Mouse (Mus musculus) skeletal muscle tissue, adult 2 months (tissue): ENCODE data around the gene Pex5l.

Source experiments
- DNase-seq: peaks from one replicate; pipeline ENCODE4 v3.0.0-alpha.2; 2012; ENCODE audit warnings: low read depth, low spot score

Pex5l gene

GRCm38 (mm10) chr3:33063590-33063989 is 79.5 kb downstream of the Pex5l start:
- no peak for DNase-seq

- DNase-seq = no peak
Measured at GRCm38 (mm10) chr3:33061428-33061827, 81.6 kb downstream of the Pex5l start.

- no peak for DNase-seq
Measured at GRCm38 (mm10) chr3:33061016-33061415, 82.0 kb downstream of the Pex5l start.

- DNase-seq = no peak
Measured at GRCm38 (mm10) chr3:33060343-33060937, 82.6 kb downstream of the Pex5l start.

- DNase-seq = no peak
Measured at GRCm38 (mm10) chr3:33048304-33048703, 94.7 kb downstream of the Pex5l start.

GRCm38 (mm10) chr3:33044799-33045106 is 98.3 kb downstream of the Pex5l start:
- no peak for DNase-seq

GRCm38 (mm10) chr3:33043896-33044798 is 98.9 kb downstream of the Pex5l start:
- no peak for DNase-seq

- DNase-seq = no peak
Measured at GRCm38 (mm10) chr3:33024566-33024965, 118.5 kb downstream of the Pex5l start.

- DNase-seq = no peak
Measured at GRCm38 (mm10) chr3:33003901-33004300, 139.1 kb downstream of the Pex5l start.

GRCm38 (mm10) chr3:33001769-33002168 is 141.3 kb downstream of the Pex5l start:
- DNase-seq = no peak

GRCm38 (mm10) chr3:33000383-33001015 is 142.5 kb downstream of the Pex5l start:
- DNase-seq = no peak

GRCm38 (mm10) chr3:32991713-32992575 is 151.1 kb downstream of the Pex5l start:
- DNase-seq = no peak

GRCm38 (mm10) chr3:32987806-32988205 is 155.2 kb downstream of the Pex5l start:
- DNase-seq = no peak

- DNase-seq = no peak
Measured at GRCm38 (mm10) chr3:32985141-32985540, 157.9 kb downstream of the Pex5l start.

- no peak for DNase-seq
Measured at GRCm38 (mm10) chr3:32979981-32980380, 163.1 kb downstream of the Pex5l start.

- DNase-seq = no peak
Measured at GRCm38 (mm10) chr3:32979238-32979637, 163.8 kb downstream of the Pex5l start.

- no peak for DNase-seq
Measured at GRCm38 (mm10) chr3:32970257-32970656, 172.8 kb downstream of the Pex5l start.

GRCm38 (mm10) chr3:32968671-32969425 is 174.2 kb downstream of the Pex5l start:
- DNase-seq = no peak

GRCm38 (mm10) chr3:32965528-32965927 is 177.5 kb downstream of the Pex5l start:
- DNase-seq = no peak

GRCm38 (mm10) chr3:32961494-32961893 is 181.6 kb downstream of the Pex5l start:
- DNase-seq = no peak

GRCm38 (mm10) chr3:32951382-32951781 is 191.7 kb downstream of the Pex5l start:
- no peak for DNase-seq
